Comparison of ENCODE assay signal across 10 mouse cellular contexts in genomic region chr16:20490581-20490980, GRCm38 (mm10). TPM values are rescaled to one million over a fixed set of nuclear protein-coding genes. Genes with fewer than 3 reads are reported as not detected.
DNase-seq lines count a peak whose midpoint lies in the region; ATAC-seq and TF ChIP-seq lines count a peak whose summit lies in the region.
"Had no signal": no experiment of that assay in that cellular context is flagged by ENCODE, and none has a peak within 500 bp of the region (broad histone marks: within the 10 kb centered on the region; RNA-seq: fewer than 3 reads in every experiment).

No protein-coding gene starts in this region.

- TF ChIP-seq CTCF in lung, postnatal 0 days (IDR thresholded peaks at IDR 0.05), result peak; percentile 60
- TF ChIP-seq CTCF in small intestine, adult 2 months (IDR thresholded peaks at IDR 0.05; ENCODE audit: extremely low read depth, insufficient read length, insufficient replicate concordance, low read depth, low read length), result peak; percentile 25; the same call in 1 of the 2 replicates

- H3K4me3 ChIP-seq in lung, postnatal 0 days (ENCODE audit: low read depth, low read length), result no peak overlapping the region
- H3K4me3 ChIP-seq in heart, embryonic 15.5 days, result no peak overlapping the region
- H3K4me3 ChIP-seq in small intestine, adult 2 months (ENCODE audit: low read depth, low read length), result no peak overlapping the region
- no peak overlapping the region for H3K4me3 ChIP-seq in midbrain, embryonic 10.5 days
- H3K4me3 ChIP-seq: limb, embryonic 10.5 days had no signal

- H3K27ac ChIP-seq in lung, postnatal 0 days (ENCODE audit: low read length), result no peak overlapping the region
- H3K27ac ChIP-seq in heart, embryonic 15.5 days, result no peak overlapping the region
- H3K27ac ChIP-seq in small intestine, adult 2 months (ENCODE audit: insufficient read depth, low read depth, low read length), result no peak overlapping the region
- H3K27ac ChIP-seq in midbrain, embryonic 10.5 days (replicated peaks), result no peak overlapping the region
- H3K27ac ChIP-seq: limb, embryonic 10.5 days had no signal

- no peak overlapping the region for H3K4me2 ChIP-seq in lung, postnatal 0 days (replicated peaks; ENCODE audit: low read depth, low read length)
- no peak overlapping the region for H3K4me2 ChIP-seq in heart, embryonic 15.5 days
- H3K4me2 ChIP-seq: midbrain, embryonic 11.5 days had no signal

- WGBS in lung, postnatal 0 days, result 21% methylated on average over 2 of the region's 2 CpGs
- 49% methylated on average over 2 of the region's 2 CpGs for WGBS in heart, embryonic 15.5 days
- WGBS in small intestine, adult 2 months, result 27% methylated on average over 2 of the region's 2 CpGs
- WGBS in midbrain, embryonic 10.5 days, result 44% methylated on average over 2 of the region's 2 CpGs

- H3K9me3 ChIP-seq in lung, postnatal 0 days (ENCODE audit: low read length), result no peaks in the 10 kb centered on the region
- H3K9me3 ChIP-seq in heart, embryonic 15.5 days (replicated peaks), result no peaks in the 10 kb centered on the region
- H3K9me3 ChIP-seq in midbrain, embryonic 10.5 days (replicated peaks), result no peaks in the 10 kb centered on the region
- H3K9me3 ChIP-seq: limb, embryonic 10.5 days had no signal

- ATAC-seq in lung, postnatal 0 days, result no peak
- peak; percentile 64; the same call in 1 of the 2 replicates for ATAC-seq in heart, embryonic 15.5 days (replicated peaks; ENCODE audit: insufficient number of reproducible peaks, insufficient read depth, low FRiP score, low read depth)

- TF ChIP-seq POLR2A in small intestine, adult 2 months (IDR thresholded peaks at IDR 0.05; ENCODE audit: low read depth, low read length), result no peak

- no peaks in the 10 kb centered on the region for H3K4me1 ChIP-seq in lung, postnatal 0 days (ENCODE audit: insufficient read depth, low read depth, low read length)
- H3K4me1 ChIP-seq in heart, embryonic 15.5 days (replicated peaks), result no peaks in the 10 kb centered on the region
- no peaks in the 10 kb centered on the region for H3K4me1 ChIP-seq in small intestine, adult 2 months (ENCODE audit: control insufficient read depth, insufficient read depth, insufficient read length, low read length)
- no peaks in the 10 kb centered on the region for H3K4me1 ChIP-seq in midbrain, embryonic 10.5 days
- H3K4me1 ChIP-seq: limb, embryonic 10.5 days had no signal

- no peaks in the 10 kb centered on the region for H3K27me3 ChIP-seq in lung, postnatal 0 days (replicated peaks; ENCODE audit: insufficient read depth, low read length)
- H3K27me3 ChIP-seq in heart, embryonic 15.5 days, result no peaks in the 10 kb centered on the region
- no peaks in the 10 kb centered on the region for H3K27me3 ChIP-seq in small intestine, adult 2 months (ENCODE audit: control insufficient read depth, insufficient read depth, low read length)
- H3K27me3 ChIP-seq in midbrain, embryonic 10.5 days (ENCODE audit: low read depth, poor library complexity, severe bottlenecking), result no peaks in the 10 kb centered on the region

- no peaks in the 10 kb centered on the region for H3K36me3 ChIP-seq in lung, postnatal 0 days (ENCODE audit: insufficient read depth, low read length)
- H3K36me3 ChIP-seq in heart, embryonic 15.5 days, result no peaks in the 10 kb centered on the region
- H3K36me3 ChIP-seq in small intestine, adult 2 months (ENCODE audit: control insufficient read depth, insufficient read depth, low read length), result no peaks in the 10 kb centered on the region
- no peaks in the 10 kb centered on the region for H3K36me3 ChIP-seq in midbrain, embryonic 10.5 days
- H3K36me3 ChIP-seq: limb, embryonic 10.5 days had no signal

- TF ChIP-seq EP300 in lung, postnatal 0 days (IDR thresholded peaks at IDR 0.05), result no peak

- peak; percentile 56 for DNase-seq in adrenal gland, adult 2 months
- DNase-seq in adrenal gland, postnatal 4 days (ENCODE audit: low spot score in 2 of 2), result no peak
- DNase-seq in lung, postnatal 0 days (ENCODE audit: low spot score), result peak; percentile 26
- no peak for DNase-seq in lung, adult 18-20 months
- DNase-seq in midbrain, embryonic 10.5 days (ENCODE audit: low spot score), result no peak
- DNase-seq in lung, postnatal 36 days, result no peak

- no peak overlapping the region for H3K9ac ChIP-seq in lung, postnatal 0 days (replicated peaks; ENCODE audit: low read depth)
- no peak overlapping the region for H3K9ac ChIP-seq in heart, embryonic 15.5 days

RNA-seq across cellular contexts. Expression of gene Eif2b5, which starts 8.0 kb away (rescaled TPM):
- total RNA-seq in adrenal gland, adult 2 months (2021), result 10 to 100 TPM; 50.2 to 67.1 TPM
- polyA plus RNA-seq in adrenal gland, adult 2 months (2012; rRNA removed), result 18.4 and 20.7 TPM in 2 replicates
- 10 to 100 TPM; 58.9 to 63.3 TPM for total RNA-seq in adrenal gland, postnatal 4 days (2021)
- polyA plus RNA-seq in lung, postnatal 0 days (2015; fragmentation: Nextera tagmentation; extraction: Ambion mirVana), result 46.9 and 51.1 TPM in 2 replicates
- polyA plus RNA-seq in heart, embryonic 15.5 days (2015; fragmentation: Nextera tagmentation; extraction: Ambion mirVana), result 66.6 and 75.9 TPM in 2 replicates
- polyA plus RNA-seq in small intestine, adult 2 months (2012; rRNA removed), result 11.7 and 16.1 TPM in 2 replicates
- polyA plus RNA-seq in midbrain, embryonic 10.5 days (2016; fragmentation: Nextera tagmentation; extraction: Ambion mirVana), result 151 TPM in 2 replicates

RNA-seq across cellular contexts. Expression of gene Dvl3, which starts 26.2 kb away (rescaled TPM):
- total RNA-seq in adrenal gland, adult 2 months (2021), result 10 to 100 TPM; 32.3 to 45.5 TPM
- polyA plus RNA-seq in adrenal gland, adult 2 months (2012; rRNA removed), result 43.7 and 52.2 TPM in 2 replicates
- total RNA-seq in adrenal gland, postnatal 4 days (2021), result 10 to 100 TPM; 55.7 to 59.5 TPM
- polyA plus RNA-seq in lung, postnatal 0 days (2015; fragmentation: Nextera tagmentation; extraction: Ambion mirVana), result 10.3 and 10.5 TPM in 2 replicates
- polyA plus RNA-seq in heart, embryonic 15.5 days (2015; fragmentation: Nextera tagmentation; extraction: Ambion mirVana), result 16.9 and 24.3 TPM in 2 replicates
- 33.8 and 52.4 TPM in 2 replicates for polyA plus RNA-seq in small intestine, adult 2 months (2012; rRNA removed)
- 28.5 and 37.5 TPM in 2 replicates for polyA plus RNA-seq in midbrain, embryonic 10.5 days (2016; fragmentation: Nextera tagmentation; extraction: Ambion mirVana)

RNA-seq across cellular contexts. Expression of gene Ap2m1, which starts 44.7 kb away (rescaled TPM):
- total RNA-seq in adrenal gland, adult 2 months (2021), result 100 to 1,000 TPM; 276 to 366 TPM
- polyA plus RNA-seq in adrenal gland, adult 2 months (2012; rRNA removed), result 282 and 345 TPM in 2 replicates
- total RNA-seq in adrenal gland, postnatal 4 days (2021), result 100 to 1,000 TPM; 336 to 352 TPM
- 402 and 427 TPM in 2 replicates for polyA plus RNA-seq in lung, postnatal 0 days (2015; fragmentation: Nextera tagmentation; extraction: Ambion mirVana)
- 440 and 469 TPM in 2 replicates for polyA plus RNA-seq in heart, embryonic 15.5 days (2015; fragmentation: Nextera tagmentation; extraction: Ambion mirVana)
- polyA plus RNA-seq in small intestine, adult 2 months (2012; rRNA removed), result 177 and 508 TPM in 2 replicates
- 711 and 831 TPM in 2 replicates for polyA plus RNA-seq in midbrain, embryonic 10.5 days (2016; fragmentation: Nextera tagmentation; extraction: Ambion mirVana)

RNA-seq across cellular contexts. Expression of gene Abcf3, which starts 57.8 kb away (rescaled TPM):
- 100 to 1,000 TPM in 1 of 2 experiments, 10 to 100 TPM in 1; 84.6 to 106 TPM for total RNA-seq in adrenal gland, adult 2 months (2021)
- 27.6 and 27.7 TPM in 2 replicates for polyA plus RNA-seq in adrenal gland, adult 2 months (2012; rRNA removed)
- 10 to 100 TPM; 75.4 to 79.2 TPM for total RNA-seq in adrenal gland, postnatal 4 days (2021)
- polyA plus RNA-seq in lung, postnatal 0 days (2015; fragmentation: Nextera tagmentation; extraction: Ambion mirVana), result 36.3 and 39.6 TPM in 2 replicates
- 47.1 and 50.5 TPM in 2 replicates for polyA plus RNA-seq in heart, embryonic 15.5 days (2015; fragmentation: Nextera tagmentation; extraction: Ambion mirVana)
- polyA plus RNA-seq in small intestine, adult 2 months (2012; rRNA removed), result 10.0 and 15.0 TPM in 2 replicates
- polyA plus RNA-seq in midbrain, embryonic 10.5 days (2016; fragmentation: Nextera tagmentation; extraction: Ambion mirVana), result 58.9 and 62.2 TPM in 2 replicates

Comparison
In these comparisons a context has a peak if more than half of its experiments do, and no peak if none do; other contexts are left out.
1. DNase-seq: peak in adrenal gland, adult 2 months (single experiment) and lung, postnatal 0 days (single experiment); none in adrenal gland, postnatal 4 days (0 of 2), lung, adult 18-20 months (0 of 2), midbrain, embryonic 10.5 days (single experiment) and lung, postnatal 36 days (single experiment).